Mouse (Mus musculus) bone marrow, adult 2 months (tissue): ENCODE data around the gene Sema3e.

ENCODE experiments used
- CTCF ChIP-seq: fragments of 200-500 bp; IDR thresholded peaks from 2 replicates; pipeline ENCODE4 v1.5.1; 2011; ENCODE audit warnings: low read length, control low read depth; ENCODE audit not compliant: control insufficient read depth, insufficient read depth
- POLR2A ChIP-seq: fragments of 200-500 bp; IDR thresholded peaks from 2 replicates; pipeline ENCODE4 v1.6.1; 2011; ENCODE audit warnings: low read depth, mild to moderate bottlenecking, control low read depth, low read length, borderline replicate concordance; ENCODE audit not compliant: control insufficient read depth

- TF ChIP-seq POLR2A = no peak
- no peak for TF ChIP-seq CTCF
These were observed 96.8 kb downstream of the Sema3e start for GRCm38 (mm10) chr5:14121902-14122301.
